Mouse (Mus musculus) forebrain, embryonic 14.5 days (tissue): ENCODE data around the gene Tmprss3. TPM values are rescaled to one million over a fixed set of nuclear protein-coding genes. Genes with fewer than 3 reads are reported as not detected.

ENCODE experiments used
- ATAC-seq: fragments of 200-750 bp; cut with Nextera tagmentation; 2 replicates; pipeline ENCODE4 v1.8.0; 2017; ENCODE audit warnings: mild to moderate bottlenecking, moderate library complexity
- DNase-seq: peaks from one replicate; pipeline ENCODE4 v3.0.0-alpha.2; 2015; ENCODE audit warnings: low spot score
- H3K27ac ChIP-seq: fragments of 300-500 bp; sonication (generic); 2 replicates; pipeline ENCODE4 v1.5.1; 2014; ENCODE audit warnings: low read depth, mild to moderate bottlenecking, control low read depth, low read length, moderate library complexity
- H3K27me3 ChIP-seq: fragments of 300-500 bp; sonication (generic); replicated peaks from 2 replicates; pipeline ENCODE4 v1.6.1; 2014; ENCODE audit warnings: low read length, control low read depth, mixed read lengths; ENCODE audit not compliant: control insufficient read depth, insufficient read depth
- H3K36me3 ChIP-seq: fragments of 300-500 bp; sonication (generic); 2 replicates; pipeline ENCODE4 v1.6.1; 2014; ENCODE audit warnings: low read length, control low read depth; ENCODE audit not compliant: control insufficient read depth, insufficient read depth
- H3K4me1 ChIP-seq: fragments of 300-500 bp; sonication (generic); 2 replicates; pipeline ENCODE4 v1.6.1; 2014; ENCODE audit warnings: antibody characterized with exemption, low read length, control low read depth; ENCODE audit not compliant: control insufficient read depth, insufficient read depth
- H3K4me2 ChIP-seq: fragments of 300-500 bp; sonication (generic); 2 replicates; pipeline ENCODE4 v1.6.1; 2014; ENCODE audit warnings: mild to moderate bottlenecking, control low read depth, low read length
- H3K4me3 ChIP-seq: fragments of 300-500 bp; sonication (generic); 2 replicates; pipeline ENCODE4 v1.5.1; 2014; ENCODE audit warnings: low read depth, low read length, control low read depth
- H3K9ac ChIP-seq: fragments of 300-500 bp; sonication (generic); 2 replicates; pipeline ENCODE4 v1.6.1; 2014; ENCODE audit warnings: mild to moderate bottlenecking, low read length, control low read depth, moderate library complexity
- H3K9me3 ChIP-seq: fragments of 300-500 bp; sonication (generic); replicated peaks from 2 replicates; pipeline ENCODE4 v1.6.1; 2016; ENCODE audit warnings: low read length, control low read depth, mixed read lengths; ENCODE audit not compliant: control insufficient read depth
- WGBS: fragments of 180-500 bp; shearing (Covaris S2); extraction: QIAGEN DNeasy Blood & Tissue Kit; methylation state at CpG from one replicate; pipeline ENCODE4 v1.1.7; 2014; 5-methylcytosine and 5-hydroxymethylcytosine counted together
- polyA plus RNA-seq: library from polyadenylated mRNA; unstranded; fragments of >200 nt; fragmentation: Nextera tagmentation; extraction: Ambion mirVana; gene quantifications from 2 replicates; pipeline ENCODE4 v1.2.1, GENCODE M21; 2014

Gene Tmprss3
- polyA plus RNA-seq, 1 experiment from 2014 or later: not detected

DNA sequence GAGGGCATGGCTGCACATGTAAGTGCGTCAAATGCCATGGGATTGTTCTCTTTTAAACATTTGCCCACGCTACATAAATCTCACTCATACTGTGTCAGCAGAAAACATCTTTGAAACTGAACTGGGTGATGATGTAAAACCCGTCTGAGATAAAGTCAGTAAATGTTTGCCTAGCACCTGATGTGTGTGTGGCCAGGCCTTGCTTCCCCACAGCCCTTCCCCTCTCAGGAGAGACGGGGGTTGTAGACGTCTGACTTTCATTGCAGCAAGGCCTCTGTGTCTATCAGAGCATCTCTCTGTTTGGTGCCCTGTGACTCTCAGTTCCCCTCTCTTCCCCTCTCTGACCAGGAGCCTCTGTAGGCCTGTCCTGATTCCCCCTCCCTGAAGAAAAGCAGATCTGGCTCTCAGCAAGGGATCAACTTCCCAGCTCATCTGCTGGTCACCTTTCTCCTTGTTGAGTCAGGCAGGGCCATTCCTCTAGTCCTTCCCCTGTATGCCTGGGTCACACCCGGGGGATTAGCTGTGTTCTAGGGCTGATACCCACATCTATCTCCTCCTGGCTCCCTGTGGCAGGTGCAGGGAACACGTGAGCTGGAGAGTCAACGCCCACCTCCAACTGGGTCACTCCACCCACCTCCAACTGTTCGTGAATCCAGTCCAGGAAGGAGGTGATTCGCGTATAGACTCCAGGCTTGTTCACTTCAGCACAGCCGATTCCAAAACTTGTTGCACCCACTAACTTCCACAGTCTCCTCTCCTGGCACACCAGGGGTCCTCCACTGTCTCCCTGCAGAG is 15.4 kb downstream of the Tmprss3 start:
- Histone ChIP-seq H3K36me3 (no peaks in the 10 kb centered on the region), H3K9me3 (no peaks in the 10 kb centered on the region), H3K4me2 (no peak overlapping the region), H3K4me1 (no peaks in the 10 kb centered on the region), H3K27me3 (no peaks in the 10 kb centered on the region), H3K27ac (no peak overlapping the region), H3K9ac (no peak overlapping the region), H3K4me3 (no peak overlapping the region)
- DNase-seq (no peak), ATAC-seq (no peak)
- WGBS: 75% methylated on average over 12 of the region's 12 CpGs

DNA sequence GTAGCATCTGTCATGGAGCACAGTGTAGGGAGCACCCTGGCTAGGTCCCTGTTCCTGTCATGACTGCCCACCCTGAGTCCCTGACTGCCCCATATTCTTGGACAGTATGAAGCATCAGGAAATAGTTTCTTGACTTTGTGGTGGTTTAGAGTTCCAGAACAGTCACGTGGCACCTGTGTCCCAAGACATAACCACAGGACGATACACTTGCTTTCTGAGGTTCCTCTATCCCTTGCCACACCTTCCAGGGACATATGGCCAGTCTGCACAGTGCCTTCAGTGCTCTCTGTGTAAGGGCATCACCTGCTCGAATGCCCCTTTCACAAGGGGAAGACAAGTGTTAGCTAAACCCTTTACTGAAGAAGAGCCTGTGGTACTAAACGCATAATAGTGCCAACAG is 17.3 kb downstream of the Tmprss3 start:
- Histone ChIP-seq H3K27me3 (no peaks in the 10 kb centered on the region), H3K4me3 (no peak overlapping the region), H3K4me2 (no peak overlapping the region), H3K4me1 (no peaks in the 10 kb centered on the region), H3K27ac (no peak overlapping the region), H3K9ac (no peak overlapping the region), H3K9me3 (no peaks in the 10 kb centered on the region), H3K36me3 (no peaks in the 10 kb centered on the region)
- WGBS: 94% methylated on average over 4 of the region's 4 CpGs
- ATAC-seq: no peak
- DNase-seq: no peak

DNA sequence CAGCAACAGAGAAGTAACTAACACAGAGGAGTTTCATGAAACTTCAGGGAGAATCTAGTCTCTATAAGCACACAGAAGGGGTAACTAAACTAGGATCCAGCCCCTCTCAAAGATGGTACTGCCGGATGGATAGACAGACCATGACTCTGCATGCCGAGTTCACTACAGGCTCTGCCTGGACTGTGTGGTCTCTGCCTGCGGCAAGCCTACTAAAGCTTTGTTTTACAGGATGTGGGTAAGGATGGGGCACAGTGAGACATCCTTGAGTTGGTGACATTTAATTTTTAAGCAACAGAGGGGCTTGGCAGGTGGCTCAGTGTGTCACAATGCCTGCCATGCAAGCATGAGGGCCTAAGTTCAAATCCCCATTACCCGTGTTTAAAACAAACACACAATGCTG is 22.5 kb downstream of the Tmprss3 start:
- Histone ChIP-seq H3K9me3 (no peaks in the 10 kb centered on the region), H3K27me3 (no peaks in the 10 kb centered on the region), H3K36me3 (no peaks in the 10 kb centered on the region), H3K27ac (no peak overlapping the region), H3K4me1 (no peaks in the 10 kb centered on the region), H3K9ac (no peak overlapping the region), H3K4me3 (no peak overlapping the region), H3K4me2 (no peak overlapping the region)
- 93% methylated on average over 4 of the region's 4 CpGs for WGBS
- DNase-seq (no peak), ATAC-seq (no peak)

DNA sequence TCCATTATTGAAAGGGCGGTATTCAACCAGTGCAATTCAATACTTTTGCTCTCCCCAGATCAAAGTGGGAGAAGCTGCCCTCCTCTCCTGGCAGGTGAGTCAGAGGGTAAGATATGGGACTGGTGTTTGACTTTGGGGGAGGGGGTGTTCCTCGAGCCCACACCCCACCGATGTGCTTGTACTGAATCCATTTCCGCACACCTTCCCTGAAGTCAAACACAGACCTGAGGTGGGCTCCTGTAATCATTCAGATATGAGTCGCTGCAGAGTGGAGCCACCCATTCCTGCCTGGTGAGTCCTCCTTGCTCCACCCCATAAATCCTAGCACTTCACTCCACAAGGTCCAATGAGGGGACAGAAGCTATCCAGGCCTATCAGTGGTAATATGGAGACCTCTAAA is 29.0 kb downstream of the Tmprss3 start:
- no peak for DNase-seq
- Histone ChIP-seq H3K27me3 (no peaks in the 10 kb centered on the region), H3K9ac (no peak overlapping the region), H3K9me3 (no peaks in the 10 kb centered on the region), H3K4me3 (no peak overlapping the region), H3K36me3 (no peaks in the 10 kb centered on the region), H3K4me1 (no peaks in the 10 kb centered on the region), H3K4me2 (no peak overlapping the region), H3K27ac (no peak overlapping the region)
- ATAC-seq: no peak
- WGBS: 92% methylated on average over 5 of the region's 5 CpGs

DNA sequence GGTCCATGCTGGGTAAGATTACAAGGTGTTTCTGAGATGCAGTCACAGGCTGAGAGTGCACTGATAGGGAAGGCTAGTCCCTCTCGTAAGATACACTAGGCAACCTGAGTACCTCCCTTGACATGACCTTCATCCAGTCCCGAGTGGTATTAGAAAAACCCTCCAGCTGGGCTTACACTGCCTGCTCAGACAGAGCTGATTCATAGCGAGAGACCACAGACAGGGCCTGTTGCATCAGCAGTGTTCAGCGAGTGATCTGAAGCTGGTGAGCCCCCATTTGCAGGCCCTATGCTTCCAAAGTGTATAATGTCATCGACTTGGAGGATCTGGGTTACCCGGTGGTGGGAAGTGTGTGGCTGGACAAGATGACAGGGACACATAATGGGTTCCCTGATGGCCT is 33.6 kb downstream of the Tmprss3 start, which contains the start of gene Tff1:
Gene Tff1, minus strand, starts transcription at position 151 of the 400 bp plus-strand sequence.
- 88% methylated on average over 6 of the region's 6 CpGs for WGBS
- Histone ChIP-seq H3K27me3 (no peaks in the 10 kb centered on the region), H3K4me2 (no peak within 1 kb of the TSS), H3K4me1 (no peaks in the 10 kb centered on the region), H3K4me3 (no peak within 1 kb of the TSS), H3K9ac (no peak within 1 kb of the TSS), H3K9me3 (no peaks in the 10 kb centered on the region), H3K36me3 (no peaks in the 10 kb centered on the region), H3K27ac (no peak within 1 kb of the TSS)
- ATAC-seq: no peak
- no peak for DNase-seq

DNA sequence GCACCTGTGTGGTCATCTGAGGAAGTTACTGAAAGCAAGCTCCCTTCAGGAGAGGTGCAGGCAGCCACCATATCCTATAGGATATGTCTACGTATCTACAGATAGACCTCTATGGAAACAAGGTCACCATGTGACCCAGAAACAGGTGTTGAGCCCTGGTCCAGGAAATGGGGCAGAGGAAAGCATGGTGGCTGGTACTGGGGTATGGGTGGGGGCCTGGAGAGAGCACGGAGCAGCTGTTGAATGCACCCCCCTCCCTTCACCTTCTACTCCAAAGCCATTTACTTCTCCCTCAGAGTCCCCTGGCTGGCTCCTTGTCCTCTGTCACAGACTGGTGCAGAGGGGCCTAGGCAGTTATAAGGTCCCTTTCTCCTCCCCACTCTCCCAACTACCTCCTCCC is 35.0 kb downstream of the Tmprss3 start:
- no peak overlapping the region for H3K27ac ChIP-seq
- 87% methylated on average over 2 of the region's 2 CpGs for WGBS
- ATAC-seq (no peak), DNase-seq (no peak)
- H3K9ac ChIP-seq: no peak overlapping the region
- H3K27me3 ChIP-seq: no peaks in the 10 kb centered on the region
- no peaks in the 10 kb centered on the region for H3K36me3 ChIP-seq
- no peak overlapping the region for H3K4me3 ChIP-seq
- no peaks in the 10 kb centered on the region for H3K4me1 ChIP-seq
- H3K4me2 ChIP-seq: no peak overlapping the region
- no peaks in the 10 kb centered on the region for H3K9me3 ChIP-seq

DNA sequence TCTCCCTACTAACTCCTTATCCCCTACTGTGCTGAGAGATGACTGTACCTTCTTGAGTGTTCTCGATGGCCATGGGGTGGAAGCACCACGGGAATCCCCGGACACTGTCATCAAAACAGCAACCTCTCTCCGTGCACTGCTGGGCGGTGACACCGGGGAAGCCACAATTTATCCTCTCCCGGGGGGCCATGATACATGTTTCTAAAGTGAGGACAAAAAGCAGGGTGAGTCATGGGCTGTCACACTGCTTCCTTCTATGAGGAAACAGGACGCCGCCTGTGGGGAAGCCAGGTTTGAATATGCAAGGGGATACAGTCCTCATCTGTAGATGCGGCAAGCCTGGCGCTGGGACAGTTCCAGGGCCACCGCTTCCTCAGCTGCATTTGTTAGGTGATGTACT is 36.2 kb downstream of the Tmprss3 start:
- Histone ChIP-seq H3K27me3 (no peaks in the 10 kb centered on the region), H3K4me2 (no peak overlapping the region), H3K9ac (no peak overlapping the region), H3K9me3 (no peaks in the 10 kb centered on the region), H3K4me1 (no peaks in the 10 kb centered on the region), H3K4me3 (no peak overlapping the region), H3K36me3 (no peaks in the 10 kb centered on the region), H3K27ac (no peak overlapping the region)
- no peak for ATAC-seq
- DNase-seq: no peak
- WGBS: 92% methylated on average over 12 of the region's 12 CpGs

DNA sequence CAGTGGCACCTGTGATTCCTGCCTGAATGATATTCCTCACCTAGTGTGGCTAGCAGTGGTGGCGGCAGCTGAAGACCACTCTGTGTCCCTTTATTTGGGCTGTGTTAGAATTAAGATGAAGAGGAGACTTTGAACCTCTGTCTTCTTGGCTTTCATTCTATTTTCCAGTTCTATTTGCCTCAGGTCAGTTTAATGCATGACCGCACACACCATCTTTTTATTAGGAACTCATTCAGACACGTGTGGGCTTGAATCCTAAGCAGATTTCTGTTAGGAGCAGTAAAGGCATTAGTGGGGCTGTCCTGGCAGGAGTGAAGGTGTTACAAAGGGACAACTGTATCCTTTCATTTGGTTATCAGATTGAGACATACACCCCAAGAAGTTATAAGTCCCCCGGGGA is 38.5 kb downstream of the Tmprss3 start:
- H3K4me1 ChIP-seq: no peaks in the 10 kb centered on the region
- H3K36me3 ChIP-seq: no peaks in the 10 kb centered on the region
- H3K27ac ChIP-seq: no peak overlapping the region
- WGBS: 64% methylated on average over 4 of the region's 4 CpGs
- no peak overlapping the region for H3K4me3 ChIP-seq
- ATAC-seq (no peak), DNase-seq (no peak)
- no peak overlapping the region for H3K4me2 ChIP-seq
- no peaks in the 10 kb centered on the region for H3K27me3 ChIP-seq
- no peaks in the 10 kb centered on the region for H3K9me3 ChIP-seq
- no peak overlapping the region for H3K9ac ChIP-seq

DNA sequence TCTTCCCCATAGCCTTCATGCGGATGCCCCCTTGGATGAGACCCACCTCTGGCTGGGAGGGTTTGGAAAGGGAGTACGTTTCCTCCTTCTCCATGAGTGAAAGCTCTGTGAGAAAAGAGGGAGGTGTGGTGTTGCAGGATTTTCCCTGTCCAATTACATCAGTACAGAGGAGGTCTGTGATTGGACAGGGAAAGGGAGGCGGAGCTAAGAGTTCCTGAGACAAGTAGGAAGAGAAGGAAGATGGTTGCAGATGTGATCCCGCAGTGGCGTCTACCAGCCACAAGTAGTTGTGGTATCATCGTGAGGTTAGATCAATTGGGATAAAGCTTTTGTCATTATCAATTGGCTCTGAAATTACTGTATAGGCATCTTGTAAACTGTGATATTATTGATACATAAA is 40.9 kb downstream of the Tmprss3 start:
- H3K9ac ChIP-seq: no peak overlapping the region
- no peaks in the 10 kb centered on the region for H3K9me3 ChIP-seq
- H3K36me3 ChIP-seq: no peaks in the 10 kb centered on the region
- DNase-seq: no peak
- H3K4me2 ChIP-seq: no peak overlapping the region
- no peak overlapping the region for H3K27ac ChIP-seq
- no peak for ATAC-seq
- 72% methylated on average over 6 of the region's 6 CpGs for WGBS
- no peaks in the 10 kb centered on the region for H3K27me3 ChIP-seq
- H3K4me3 ChIP-seq: no peak overlapping the region
- no peaks in the 10 kb centered on the region for H3K4me1 ChIP-seq
